Mouse (Mus musculus): Measurements from ENCODE around the gene P2rx4.

- TF ChIP-seq CTCF (IDR thresholded peaks at IDR 0.05; ENCODE audit: extremely low read depth, insufficient read depth, insufficient read length, insufficient replicate concordance), result no peak
- no peak for TF ChIP-seq POLR2A (IDR thresholded peaks at IDR 0.05; ENCODE audit: low read depth, low read length)
These were observed 44.8 kb upstream of the P2rx4 start for GRCm38 (mm10) chr5:122662501-122662900.
